Mouse (Mus musculus): Measurements from ENCODE around the gene Crhr2.

- TF ChIP-seq POLR2A (IDR thresholded peaks at IDR 0.05; ENCODE audit: borderline replicate concordance, control insufficient read depth, low read depth, low read length): no peak
- no peak for TF ChIP-seq CTCF (IDR thresholded peaks at IDR 0.05; ENCODE audit: control insufficient read depth, insufficient read depth, low read length)
Observed at GRCm38 (mm10) chr6:55179560-55179959, 46.7 kb upstream of the Crhr2 start.
